Mouse (Mus musculus) cerebellum, adult 2 months (tissue): ENCODE measurements around the gene Runx3.

Experiments
- CTCF ChIP-seq: fragments of 200-500 bp; IDR thresholded peaks from 2 replicates; pipeline ENCODE4 v1.5.1; 2011; ENCODE audit warnings: low read depth, mild to moderate bottlenecking, control low read depth, low read length, moderate library complexity, borderline replicate concordance; ENCODE audit not compliant: insufficient read depth
- POLR2A ChIP-seq: fragments of 200-500 bp; IDR thresholded peaks from 2 replicates; pipeline ENCODE4 v1.6.1; 2011; ENCODE audit warnings: low read length, control low read depth, borderline replicate concordance; ENCODE audit not compliant: insufficient read depth

DNA sequence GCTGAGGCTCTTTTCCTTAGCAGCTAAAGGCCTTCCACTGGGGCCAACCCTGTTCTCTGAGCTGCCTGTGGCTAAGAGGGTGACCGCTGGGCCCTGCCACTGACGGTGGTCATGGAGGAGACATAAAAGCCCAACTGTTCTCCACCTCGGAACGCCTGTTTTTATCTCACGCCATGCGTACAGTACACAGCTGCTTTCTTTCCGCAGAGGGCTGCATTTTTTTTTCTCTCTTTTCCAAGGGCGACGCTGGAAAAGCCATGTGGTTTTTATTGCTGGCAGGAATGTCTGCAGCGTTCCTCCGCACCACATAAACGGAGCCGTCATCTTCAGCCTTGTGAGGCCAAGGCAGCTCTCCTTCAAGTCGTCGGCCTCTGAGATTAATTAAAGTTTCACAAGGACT lies 26.3 kb downstream of the Runx3 start:
- no peak for TF ChIP-seq CTCF
- no peak for TF ChIP-seq POLR2A
